Mouse (Mus musculus) heart, postnatal 0 days (tissue): ENCODE measurements around the gene Pou3f3.

Experiments
- CTCF ChIP-seq: IDR thresholded peaks from 2 replicates; pipeline ENCODE4 v1.5.1; 2016; ENCODE audit warnings: antibody characterized with exemption, control low read depth, low read depth
- EP300 ChIP-seq: IDR thresholded peaks from 2 replicates; pipeline ENCODE4 v1.6.1; 2016; ENCODE audit warnings: antibody characterized with exemption, low read depth

DNA sequence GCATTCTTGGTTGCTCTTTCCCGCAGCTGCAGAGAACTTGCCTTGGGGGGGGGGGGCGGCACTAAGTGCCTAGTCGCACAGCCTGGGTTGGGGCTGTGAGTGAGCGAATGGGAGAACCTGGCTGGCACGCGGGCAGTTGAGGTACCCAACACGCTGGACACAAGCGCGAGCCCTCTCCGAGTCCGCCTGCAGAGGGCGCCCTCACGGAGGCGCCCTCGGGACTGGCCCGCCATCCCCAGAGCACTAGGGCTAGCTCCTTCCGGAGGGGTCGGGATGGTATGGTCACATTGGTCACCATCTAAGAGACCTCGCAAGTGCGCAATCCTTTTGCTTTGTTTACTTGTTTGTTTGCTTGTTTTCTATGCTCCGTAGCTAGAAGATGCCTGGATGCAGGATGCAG, 10.8 kb upstream of the Pou3f3 start:
- TF ChIP-seq EP300 (no peak), CTCF (peak; percentile 11; the same call in 1 of the 2 replicates)
